Mouse (Mus musculus) myocyte (in vitro differentiated cells): Measurements from ENCODE around the gene Actl6b.

ENCODE experiments used
- CEBPB ChIP-seq: IDR thresholded peaks from 2 replicates; pipeline ENCODE4 v1.6.1; 2011; ENCODE audit warnings: mild to moderate bottlenecking, moderate library complexity; ENCODE audit not compliant: poor library complexity, insufficient read depth, severe bottlenecking
- E2F4 ChIP-seq: IDR thresholded peaks from one replicate; pipeline ENCODE4 v1.6.1; 2011; ENCODE audit warnings: mild to moderate bottlenecking, control low read depth, moderate library complexity; ENCODE audit not compliant: insufficient read depth
- MAX ChIP-seq: IDR thresholded peaks from one replicate; pipeline ENCODE4 v1.6.1; 2011; ENCODE audit warnings: low read depth, mild to moderate bottlenecking, control low read depth
- POLR2A ChIP-seq: IDR thresholded peaks from one replicate; pipeline ENCODE4 v1.6.1; 2011; ENCODE audit warnings: low read depth, mild to moderate bottlenecking, control low read depth, moderate library complexity; ENCODE audit not compliant: insufficient read length
- POLR2AphosphoS2 ChIP-seq: IDR thresholded peaks from one replicate; pipeline ENCODE4 v1.6.1; 2011; ENCODE audit warnings: low read depth, control low read depth; ENCODE audit not compliant: insufficient read length
- REST ChIP-seq: IDR thresholded peaks from one replicate; pipeline ENCODE4 v1.6.1; 2011; ENCODE audit warnings: mild to moderate bottlenecking, control low read depth, moderate library complexity; ENCODE audit not compliant: insufficient read depth, insufficient read length
- SRF ChIP-seq: IDR thresholded peaks from one replicate; pipeline ENCODE4 v1.6.1; 2011; ENCODE audit warnings: low read depth; ENCODE audit not compliant: control insufficient read depth, insufficient read length
- TCF12 ChIP-seq: IDR thresholded peaks from one replicate; pipeline ENCODE4 v1.6.1; 2011; ENCODE audit warnings: mild to moderate bottlenecking, control low read depth; ENCODE audit not compliant: poor library complexity, insufficient read depth, severe bottlenecking

DNA sequence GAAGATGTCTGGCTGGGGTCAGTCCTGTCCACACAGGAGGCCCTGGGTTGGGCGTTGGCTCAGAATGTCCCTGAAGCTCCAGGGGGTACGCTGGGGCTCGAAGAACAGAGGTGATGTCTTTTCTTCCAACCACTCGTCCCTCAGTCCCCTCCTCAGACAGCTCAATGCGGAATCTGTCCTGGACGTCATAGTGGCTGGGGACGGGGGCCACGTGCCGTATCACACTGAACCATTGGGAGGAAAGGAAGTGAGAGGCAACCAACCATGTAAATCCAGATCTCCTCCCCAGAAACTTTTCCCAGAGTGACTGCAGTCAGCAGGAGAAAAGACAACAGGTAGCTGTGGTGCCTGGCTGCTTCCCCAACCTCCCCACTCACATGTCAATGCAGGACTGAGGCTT lies 46.3 kb downstream of the Actl6b start:
- no peak for TF ChIP-seq POLR2AphosphoS2
- no peak for TF ChIP-seq CEBPB
- TF ChIP-seq E2F4: no peak
- no peak for TF ChIP-seq POLR2A
- TF ChIP-seq SRF: no peak
- no peak for TF ChIP-seq REST
- TF ChIP-seq TCF12: no peak
- no peak for TF ChIP-seq MAX
